ENCODE assay signal across 8 mouse cellular contexts in the genomic region with DNA sequence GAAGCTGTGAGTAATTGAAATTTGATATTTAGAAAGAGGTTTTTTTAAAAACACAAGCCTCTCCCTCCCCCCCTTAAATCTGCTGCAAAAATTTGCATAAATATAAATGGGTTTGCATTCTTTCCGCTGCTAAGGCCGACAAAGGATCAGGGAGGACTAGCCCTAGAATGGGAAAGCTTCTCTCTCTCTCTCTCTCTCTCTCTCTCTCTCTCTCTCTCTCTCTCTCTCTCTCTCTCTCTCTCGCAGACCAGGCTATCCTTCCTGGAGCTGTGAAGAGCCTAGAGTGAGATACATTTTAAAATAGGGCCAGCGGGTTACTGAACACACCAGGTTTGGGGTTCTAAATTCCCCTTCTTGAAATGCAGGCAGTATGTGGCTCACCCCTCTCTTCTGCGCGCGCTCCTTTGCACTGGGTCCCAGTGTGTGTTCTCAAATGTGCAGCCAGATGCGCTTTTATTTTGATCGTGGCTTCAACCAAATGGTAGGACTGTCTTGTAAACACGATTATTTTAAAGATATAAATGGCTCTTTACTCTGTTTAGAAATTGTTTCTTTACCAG.
DNase-seq lines count a peak whose midpoint lies in the region; ATAC-seq lines count a peak whose summit lies in the region.

No protein-coding gene starts in this region.

- no peaks in the 10 kb centered on the region for H3K9me3 ChIP-seq in heart, embryonic 14.5 days (ENCODE audit: control insufficient read depth, low read length)
- no peaks in the 10 kb centered on the region for H3K9me3 ChIP-seq in lung, embryonic 16.5 days (ENCODE audit: control insufficient read depth, low read length)

- H3K4me1 ChIP-seq in heart, embryonic 14.5 days (ENCODE audit: control insufficient read depth in 2 of 2, insufficient read depth in 2 of 2, low read length in 2 of 2): peaks cover 8 to 37% of the 10 kb centered on the region in 2 experiments
- peaks cover 29% of the 10 kb centered on the region for H3K4me1 ChIP-seq in lung, embryonic 16.5 days (replicated peaks; ENCODE audit: control insufficient read depth, insufficient read depth, low read length)

- ATAC-seq in heart, embryonic 14.5 days (ENCODE audit: insufficient number of reproducible peaks, insufficient read depth, low FRiP score, low read depth): peak; percentile 44; the same call in 1 of the 2 replicates
- peak; percentile 51 for ATAC-seq in lung, embryonic 16.5 days (ENCODE audit: low read depth)
- ATAC-seq in monocyte, adult 5-6 weeks (replicated peaks; ENCODE audit: insufficient number of reproducible peaks, low FRiP score, low TSS enrichment, poor library complexity, severe bottlenecking): no peak

- 0% methylated on average over 10 of the region's 10 CpGs for WGBS in heart, embryonic 14.5 days
- 0% methylated on average over 10 of the region's 10 CpGs for WGBS in lung, embryonic 16.5 days

- peak; percentile 46 to 48 for DNase-seq in B cell, adult 2 months
- DNase-seq in ZHBTc4 (ENCODE audit: low read depth, low spot score): peak; percentile 47
- DNase-seq in embryo, embryonic 11.5 days (ENCODE audit: low read depth, low spot score): peak; percentile 40
- peak; percentile 52 for DNase-seq in kidney, postnatal 14 days
- peak; percentile 49 for DNase-seq in retina, adult 2 months (ENCODE audit: low read depth, low spot score)

- no peaks in the 10 kb centered on the region for H3K36me3 ChIP-seq in heart, embryonic 14.5 days (ENCODE audit: control insufficient read depth, insufficient read depth, low read length)
- no peaks in the 10 kb centered on the region for H3K36me3 ChIP-seq in lung, embryonic 16.5 days (ENCODE audit: control insufficient read depth, insufficient read depth, low read length)

- H3K27me3 ChIP-seq in heart, embryonic 14.5 days (ENCODE audit: control insufficient read depth, insufficient read depth, low read length): no peaks in the 10 kb centered on the region
- no peaks in the 10 kb centered on the region for H3K27me3 ChIP-seq in lung, embryonic 16.5 days (ENCODE audit: control insufficient read depth, insufficient read depth, low read depth, low read length)

- H3K9ac ChIP-seq in heart, embryonic 14.5 days (ENCODE audit: low read length): peak overlapping the region; percentile 93
- H3K9ac ChIP-seq in lung, embryonic 16.5 days (ENCODE audit: low read length): peak overlapping the region; percentile 72

- peak overlapping the region; percentile 69 to 76 for H3K4me3 ChIP-seq in heart, embryonic 14.5 days (ENCODE audit: control insufficient read depth in 1 of 2, insufficient read depth in 1 of 2, low read depth in 1 of 2, low read length in 2 of 2)
- peak overlapping the region; percentile 65 for H3K4me3 ChIP-seq in lung, embryonic 16.5 days (ENCODE audit: low read length)

- H3K4me2 ChIP-seq in heart, embryonic 14.5 days (ENCODE audit: low read length): peak overlapping the region; percentile 62
- H3K4me2 ChIP-seq in lung, embryonic 16.5 days (ENCODE audit: low read depth, low read length): peak overlapping the region; percentile 62

- H3K27ac ChIP-seq in heart, embryonic 14.5 days (replicated peaks in 1 of 2; ENCODE audit: control insufficient read depth in 1 of 2, insufficient read depth in 1 of 2, low read depth in 2 of 2, low read length in 2 of 2): peak overlapping the region; percentile 88 to 95
- H3K27ac ChIP-seq in lung, embryonic 16.5 days (ENCODE audit: low read length): peak overlapping the region; percentile 91
